Mouse (Mus musculus): ENCODE results near the gene Def8. TPM values are rescaled to one million over a fixed set of nuclear protein-coding genes. Genes with fewer than 3 reads are reported as not detected.

The Def8 gene
- polyA plus RNA-seq, 1 experiment = 13.5 TPM

- Histone ChIP-seq H3K4me3 (ENCODE audit: extremely low read depth, insufficient read depth, insufficient read length) (no peak overlapping the region), H3K4me1 (ENCODE audit: control insufficient read depth, insufficient read depth, insufficient read length) (no peaks in the 10 kb centered on the region), H3K27me3 (ENCODE audit: control insufficient read depth, insufficient read depth, low read length) (no peaks in the 10 kb centered on the region), H3K27ac (ENCODE audit: insufficient read depth, low read length) (no peak overlapping the region), H3K36me3 (ENCODE audit: control insufficient read depth, insufficient read depth, low read length) (no peaks in the 10 kb centered on the region)
- no peak for TF ChIP-seq POLR2A (IDR thresholded peaks at IDR 0.05; ENCODE audit: low read depth, low read length)
- no peak for TF ChIP-seq CTCF (IDR thresholded peaks at IDR 0.05; ENCODE audit: extremely low read depth, insufficient read depth, insufficient read length, insufficient replicate concordance)
- WGBS = 47% methylated on average over 4 of the region's 4 CpGs
- DNase-seq (ENCODE audit: low read depth in 1 of 2, low spot score in 2 of 2) = no peak
Measured at GRCm38 (mm10) chr8:123419711-123420110, 3.6 kb upstream of the Def8 start.

DNA sequence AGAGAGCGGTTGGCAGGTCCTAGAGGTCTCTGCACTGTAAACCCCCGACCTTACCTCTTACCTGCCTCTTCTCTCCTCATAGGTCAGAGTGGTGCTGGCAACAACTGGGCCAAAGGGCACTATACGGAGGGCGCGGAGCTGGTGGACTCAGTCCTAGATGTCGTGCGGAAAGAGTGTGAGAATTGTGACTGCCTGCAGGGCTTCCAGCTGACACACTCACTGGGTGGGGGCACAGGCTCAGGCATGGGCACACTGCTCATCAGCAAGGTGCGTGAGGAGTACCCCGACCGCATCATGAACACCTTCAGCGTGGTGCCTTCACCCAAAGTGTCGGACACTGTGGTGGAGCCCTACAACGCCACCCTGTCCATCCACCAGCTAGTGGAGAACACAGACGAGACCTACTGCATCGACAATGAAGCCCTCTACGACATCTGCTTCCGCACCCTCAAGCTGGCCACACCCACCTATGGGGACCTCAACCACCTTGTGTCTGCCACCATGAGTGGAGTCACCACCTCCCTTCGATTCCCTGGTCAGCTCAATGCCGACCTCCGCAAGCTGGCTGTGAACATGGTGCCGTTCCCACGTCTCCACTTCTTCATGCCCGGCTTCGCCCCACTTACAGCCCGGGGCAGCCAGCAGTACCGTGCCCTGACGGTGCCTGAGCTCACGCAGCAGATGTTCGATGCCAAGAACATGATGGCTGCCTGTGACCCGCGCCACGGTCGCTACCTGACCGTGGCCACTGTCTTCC lies 2.6 kb upstream of the Def8 start:
- H3K27ac ChIP-seq (ENCODE audit: insufficient read depth, low read length) = no peak overlapping the region
- no peaks in the 10 kb centered on the region for H3K27me3 ChIP-seq (ENCODE audit: control insufficient read depth, insufficient read depth, low read length)
- TF ChIP-seq POLR2A (IDR thresholded peaks at IDR 0.05; ENCODE audit: low read depth, low read length) = no peak
- TF ChIP-seq CTCF (IDR thresholded peaks at IDR 0.05; ENCODE audit: extremely low read depth, insufficient read depth, insufficient read length, insufficient replicate concordance) = no peak
- DNase-seq (ENCODE audit: low read depth in 1 of 2, low spot score in 2 of 2) = no peak
- H3K4me1 ChIP-seq (ENCODE audit: control insufficient read depth, insufficient read depth, insufficient read length) = no peaks in the 10 kb centered on the region
- no peak overlapping the region for H3K4me3 ChIP-seq (ENCODE audit: extremely low read depth, insufficient read depth, insufficient read length)
- WGBS = 94% methylated on average over 34 of the region's 34 CpGs
- no peaks in the 10 kb centered on the region for H3K36me3 ChIP-seq (ENCODE audit: control insufficient read depth, insufficient read depth, low read length)

- Histone ChIP-seq H3K27ac (ENCODE audit: insufficient read depth, low read length) (no peak overlapping the region), H3K4me1 (ENCODE audit: control insufficient read depth, insufficient read depth, insufficient read length) (no peaks in the 10 kb centered on the region), H3K4me3 (ENCODE audit: extremely low read depth, insufficient read depth, insufficient read length) (no peak overlapping the region), H3K27me3 (ENCODE audit: control insufficient read depth, insufficient read depth, low read length) (no peaks in the 10 kb centered on the region), H3K36me3 (ENCODE audit: control insufficient read depth, insufficient read depth, low read length) (no peaks in the 10 kb centered on the region)
- no peak for TF ChIP-seq CTCF (IDR thresholded peaks at IDR 0.05; ENCODE audit: extremely low read depth, insufficient read depth, insufficient read length, insufficient replicate concordance)
- TF ChIP-seq POLR2A (IDR thresholded peaks at IDR 0.05; ENCODE audit: low read depth, low read length) = no peak
- DNase-seq (ENCODE audit: low read depth in 1 of 2, low spot score in 2 of 2) = no peak
- 90% methylated on average over 19 of the region's 19 CpGs for WGBS
Measured at GRCm38 (mm10) chr8:123421325-123421724, 2.0 kb upstream of the Def8 start.

- 20% methylated on average over 17 of the region's 17 CpGs for WGBS
- Histone ChIP-seq H3K36me3 (ENCODE audit: control insufficient read depth, insufficient read depth, low read length) (no peaks in the 10 kb centered on the region), H3K4me1 (ENCODE audit: control insufficient read depth, insufficient read depth, insufficient read length) (no peaks in the 10 kb centered on the region), H3K27ac (ENCODE audit: insufficient read depth, low read length) (no peak overlapping the region), H3K27me3 (ENCODE audit: control insufficient read depth, insufficient read depth, low read length) (no peaks in the 10 kb centered on the region), H3K4me3 (ENCODE audit: extremely low read depth, insufficient read depth, insufficient read length) (no peak overlapping the region)
- peak; percentile 19 to 53 for DNase-seq (ENCODE audit: low read depth in 1 of 2, low spot score in 2 of 2)
- TF ChIP-seq CTCF (IDR thresholded peaks at IDR 0.05; ENCODE audit: extremely low read depth, insufficient read depth, insufficient read length, insufficient replicate concordance) = peak; percentile 65; the same call in 1 of the 2 replicates
- TF ChIP-seq POLR2A (IDR thresholded peaks at IDR 0.05; ENCODE audit: low read depth, low read length) = no peak
Measured at GRCm38 (mm10) chr8:123422056-123422780, 1.1 kb upstream of the Def8 start.

DNA sequence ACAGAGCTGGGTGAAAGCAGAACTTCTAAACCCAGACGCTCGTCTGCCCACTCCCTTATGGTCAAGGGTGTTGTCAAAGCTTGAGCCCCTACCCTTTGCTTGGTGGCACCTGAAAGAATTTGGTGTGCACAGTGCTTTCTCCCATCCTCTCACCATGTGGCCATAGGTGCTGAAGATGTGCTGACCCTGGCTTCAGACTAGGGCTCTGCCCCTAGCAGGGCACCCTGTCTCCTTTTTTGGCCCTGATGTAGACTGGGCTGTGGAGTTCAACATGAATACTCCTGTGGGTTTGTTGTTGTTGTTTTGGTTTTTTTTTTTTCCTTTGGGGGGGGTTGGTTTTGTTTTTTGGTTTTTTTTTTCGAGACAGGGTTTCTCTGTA lies 557 bp upstream of the Def8 start:
- no peak for TF ChIP-seq CTCF (IDR thresholded peaks at IDR 0.05; ENCODE audit: extremely low read depth, insufficient read depth, insufficient read length, insufficient replicate concordance)
- TF ChIP-seq POLR2A (IDR thresholded peaks at IDR 0.05; ENCODE audit: low read depth, low read length) = no peak
- H3K4me1 ChIP-seq (ENCODE audit: control insufficient read depth, insufficient read depth, insufficient read length) = no peaks in the 10 kb centered on the region
- no peak overlapping the region for H3K27ac ChIP-seq (ENCODE audit: insufficient read depth, low read length)
- DNase-seq (ENCODE audit: low read depth in 1 of 2, low spot score in 2 of 2) = no peak
- H3K4me3 ChIP-seq (ENCODE audit: extremely low read depth, insufficient read depth, insufficient read length) = no peak overlapping the region
- no peaks in the 10 kb centered on the region for H3K36me3 ChIP-seq (ENCODE audit: control insufficient read depth, insufficient read depth, low read length)
- H3K27me3 ChIP-seq (ENCODE audit: control insufficient read depth, insufficient read depth, low read length) = no peaks in the 10 kb centered on the region
- WGBS = 54% methylated on average over 3 of the region's 3 CpGs

- no peaks in the 10 kb centered on the region for H3K36me3 ChIP-seq (ENCODE audit: control insufficient read depth, insufficient read depth, low read length)
- no peak overlapping the region for H3K4me3 ChIP-seq (ENCODE audit: extremely low read depth, insufficient read depth, insufficient read length)
- no peaks in the 10 kb centered on the region for H3K4me1 ChIP-seq (ENCODE audit: control insufficient read depth, insufficient read depth, insufficient read length)
- no peak for TF ChIP-seq CTCF (IDR thresholded peaks at IDR 0.05; ENCODE audit: extremely low read depth, insufficient read depth, insufficient read length, insufficient replicate concordance)
- TF ChIP-seq POLR2A (IDR thresholded peaks at IDR 0.05; ENCODE audit: low read depth, low read length) = no peak
- WGBS = 95% methylated on average over 27 of the region's 27 CpGs
- no peak for DNase-seq (ENCODE audit: low read depth in 1 of 2, low spot score in 2 of 2)
- H3K27ac ChIP-seq (ENCODE audit: insufficient read depth, low read length) = no peak overlapping the region
- H3K27me3 ChIP-seq (ENCODE audit: control insufficient read depth, insufficient read depth, low read length) = no peaks in the 10 kb centered on the region
Measured at GRCm38 (mm10) chr8:123426511-123427509, 3.5 kb downstream of the Def8 start.

All from spleen, adult 2 months (tissue).